Mouse (Mus musculus) kidney, adult 9 months (tissue): ENCODE measurements around the gene Mfsd5.

Source experiments
- DNase-seq: peaks from one replicate; pipeline ENCODE4 v3.0.0; 2022

Gene Mfsd5

DNA sequence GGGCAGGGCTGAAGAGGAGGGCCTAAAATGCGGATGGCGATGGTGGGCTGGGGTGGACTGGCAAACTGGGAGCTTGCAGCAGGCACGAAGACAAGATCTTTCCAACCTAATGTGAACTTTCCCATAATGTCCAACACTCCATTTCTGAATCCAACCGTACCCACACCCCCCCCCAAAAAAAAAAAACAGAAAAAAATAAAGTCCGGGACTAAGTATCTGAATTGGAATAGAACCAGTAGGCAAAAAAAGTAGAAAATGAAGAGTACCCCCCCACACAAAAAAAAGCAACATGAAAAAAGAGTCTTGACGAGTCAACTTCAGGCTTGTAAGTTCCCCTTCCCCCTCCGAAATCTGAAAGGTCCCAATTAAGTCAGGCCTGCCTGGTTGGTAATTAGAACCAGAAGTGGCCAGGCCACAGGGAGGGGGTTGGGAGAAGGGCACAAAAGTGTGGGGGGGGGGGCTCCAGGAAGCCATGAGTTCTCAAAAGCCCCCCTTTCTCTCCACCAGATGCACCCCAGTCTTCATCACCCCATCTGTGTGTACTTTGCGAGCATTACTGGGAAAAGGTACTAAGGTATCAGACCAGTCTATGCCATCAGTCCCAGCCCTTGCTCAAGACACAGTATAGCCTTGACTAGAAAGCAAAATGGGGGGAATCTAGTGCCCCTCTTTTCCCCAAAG is 31.0 kb upstream of the Mfsd5 start:
- DNase-seq: no peak

DNA sequence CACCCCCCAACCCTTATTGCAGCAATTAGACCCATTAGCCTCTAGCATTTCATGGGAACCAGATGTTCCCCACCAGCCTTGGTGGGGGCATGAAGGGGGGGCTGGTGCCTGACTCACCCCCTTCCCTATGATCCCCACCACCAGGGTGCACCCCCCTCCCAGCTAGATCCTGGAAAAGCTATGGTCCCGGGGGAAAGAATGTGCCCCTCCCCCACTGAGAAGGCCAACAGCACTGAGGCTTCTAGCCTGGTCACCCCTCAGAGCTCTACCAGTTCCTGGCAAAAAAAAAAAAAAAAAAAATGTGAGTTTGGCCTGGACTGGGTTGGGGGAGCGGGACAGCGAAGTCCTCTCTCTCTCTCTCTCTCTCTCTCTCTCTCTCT is 30.5 kb upstream of the Mfsd5 start:
- DNase-seq: no peak

DNA sequence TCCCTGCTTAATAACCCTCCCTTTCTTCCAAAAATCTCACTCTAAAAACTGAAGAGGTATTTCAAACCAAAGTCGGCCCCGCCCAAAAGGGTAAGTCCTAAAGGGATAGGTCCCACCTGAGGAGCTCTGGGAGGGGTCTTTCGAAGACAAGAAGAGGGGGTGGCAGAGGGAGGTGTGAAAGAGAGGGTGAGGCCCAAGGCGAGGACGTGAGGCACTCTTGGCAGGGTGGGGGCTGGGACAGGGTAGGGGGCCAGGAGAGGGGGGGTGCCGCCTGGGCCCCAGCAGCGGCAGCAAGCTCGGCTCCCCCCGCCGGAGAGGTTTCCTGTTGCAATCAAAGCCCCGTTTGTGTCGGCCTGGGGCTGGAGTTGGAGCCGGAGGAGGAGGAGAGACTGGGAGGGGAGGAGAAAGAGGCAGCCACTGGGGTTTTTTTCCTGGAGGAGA is 30.0 kb upstream of the Mfsd5 start:
- no peak for DNase-seq

DNA sequence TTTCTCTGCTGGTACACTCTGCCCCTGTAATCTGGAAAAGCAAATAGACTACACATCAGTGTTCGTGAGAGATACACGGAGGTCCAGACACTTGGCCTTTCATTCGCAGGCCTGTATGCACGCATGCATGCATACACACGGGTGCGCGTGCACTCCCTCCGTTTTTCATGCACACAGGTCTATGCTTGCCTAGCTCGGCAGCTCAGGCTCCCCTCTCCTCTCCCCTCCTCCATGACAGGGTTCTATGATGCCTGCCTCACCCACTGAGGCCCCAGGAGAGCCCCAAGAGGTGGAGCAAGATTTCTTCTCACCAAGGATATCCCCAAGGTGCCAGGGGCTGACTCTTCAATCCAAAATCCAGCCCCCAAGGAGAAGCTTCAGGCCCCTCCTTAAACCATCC is 29.3 kb upstream of the Mfsd5 start:
- DNase-seq: no peak

DNA sequence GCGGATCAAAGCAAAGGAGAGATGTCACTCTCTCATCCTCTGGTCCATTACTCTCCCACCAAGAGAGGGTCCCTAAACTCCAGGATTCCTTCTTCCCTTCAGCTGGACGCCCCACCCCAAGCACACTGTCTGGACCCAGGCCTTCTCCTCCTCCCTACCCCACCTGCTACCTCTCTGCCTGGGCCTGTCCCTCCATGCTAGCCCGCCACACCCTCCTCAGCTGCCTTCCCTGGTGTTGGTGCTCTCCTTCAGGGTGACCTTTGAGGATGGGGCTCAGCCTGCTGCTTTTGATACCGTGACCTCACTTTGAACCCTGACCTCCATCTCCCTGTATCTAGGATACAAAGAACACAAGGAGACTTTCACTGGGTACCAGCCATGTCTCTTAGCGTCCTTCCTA is 28.7 kb upstream of the Mfsd5 start:
- no peak for DNase-seq

DNA sequence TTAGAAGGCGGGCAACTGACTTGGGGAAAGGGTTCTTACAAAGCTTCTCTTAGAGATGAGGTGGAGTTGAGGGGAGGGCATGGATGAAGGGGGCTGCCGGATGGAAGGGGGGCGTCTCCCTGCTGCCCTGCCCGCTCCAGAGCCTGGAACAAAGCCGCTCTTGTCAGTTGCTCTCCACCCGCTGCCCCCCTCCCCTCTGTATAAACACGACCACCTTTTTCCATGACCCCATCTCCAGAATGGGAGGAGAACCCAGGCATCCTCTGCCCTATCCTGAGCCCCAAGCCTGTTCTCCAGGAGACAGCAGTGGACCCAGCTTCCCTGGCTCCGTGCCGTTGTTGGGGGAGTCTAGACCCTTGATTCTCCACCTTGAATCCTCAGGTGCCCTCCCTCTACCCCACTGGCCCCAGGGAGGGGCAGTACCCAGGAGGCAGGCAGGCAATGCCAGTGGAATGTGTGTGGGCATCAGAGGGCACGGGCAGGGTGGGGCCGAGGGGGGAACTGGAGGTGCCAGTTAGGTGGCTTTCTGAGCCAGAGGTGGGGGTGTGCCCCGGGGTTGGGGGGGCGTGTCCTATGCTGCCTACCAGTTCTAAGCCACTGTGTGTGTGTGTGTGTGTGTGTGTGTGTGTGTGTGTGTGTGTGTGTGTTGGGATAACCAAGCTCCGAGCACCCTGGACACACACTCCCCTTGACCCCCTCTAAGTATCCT is 23.6 kb upstream of the Mfsd5 start:
- peak; percentile 52 for DNase-seq

DNA sequence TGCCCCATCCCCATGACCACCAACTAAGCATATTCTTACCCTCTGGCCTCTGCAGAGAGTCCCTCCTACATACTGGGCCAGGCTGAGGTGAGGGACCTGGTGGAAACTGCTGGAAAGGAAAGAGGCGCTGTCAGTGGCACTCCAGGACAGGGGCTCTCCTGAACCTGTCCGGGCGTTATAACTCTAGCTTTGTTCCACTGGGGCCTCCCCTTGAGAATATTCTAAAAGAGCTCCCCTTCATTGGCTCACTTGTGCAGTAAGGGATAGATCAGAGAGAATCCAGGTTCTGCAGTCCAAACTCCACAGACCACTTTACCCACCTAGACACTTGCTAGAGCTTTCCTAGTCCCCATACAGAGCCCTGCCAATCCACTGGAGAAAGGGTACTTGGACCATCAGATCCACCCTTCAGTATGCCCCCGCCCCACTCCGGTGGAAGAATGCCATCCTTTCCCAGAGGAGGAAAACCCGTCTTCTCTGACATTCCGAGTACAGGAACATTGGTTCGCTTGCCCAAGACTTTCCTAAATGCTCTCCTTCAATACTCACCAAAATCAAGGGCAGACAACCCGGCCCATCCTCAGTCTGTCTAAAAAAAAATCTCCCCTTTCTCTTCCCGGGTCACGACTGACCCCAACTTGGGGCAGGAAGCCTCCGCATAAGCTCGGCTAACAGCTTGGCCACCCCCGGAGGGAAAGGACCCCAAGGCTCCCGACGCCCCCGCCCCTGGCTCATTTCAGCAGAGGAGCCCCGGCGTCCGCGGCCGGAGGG is 22.6 kb upstream of the Mfsd5 start:
- no peak for DNase-seq

DNA sequence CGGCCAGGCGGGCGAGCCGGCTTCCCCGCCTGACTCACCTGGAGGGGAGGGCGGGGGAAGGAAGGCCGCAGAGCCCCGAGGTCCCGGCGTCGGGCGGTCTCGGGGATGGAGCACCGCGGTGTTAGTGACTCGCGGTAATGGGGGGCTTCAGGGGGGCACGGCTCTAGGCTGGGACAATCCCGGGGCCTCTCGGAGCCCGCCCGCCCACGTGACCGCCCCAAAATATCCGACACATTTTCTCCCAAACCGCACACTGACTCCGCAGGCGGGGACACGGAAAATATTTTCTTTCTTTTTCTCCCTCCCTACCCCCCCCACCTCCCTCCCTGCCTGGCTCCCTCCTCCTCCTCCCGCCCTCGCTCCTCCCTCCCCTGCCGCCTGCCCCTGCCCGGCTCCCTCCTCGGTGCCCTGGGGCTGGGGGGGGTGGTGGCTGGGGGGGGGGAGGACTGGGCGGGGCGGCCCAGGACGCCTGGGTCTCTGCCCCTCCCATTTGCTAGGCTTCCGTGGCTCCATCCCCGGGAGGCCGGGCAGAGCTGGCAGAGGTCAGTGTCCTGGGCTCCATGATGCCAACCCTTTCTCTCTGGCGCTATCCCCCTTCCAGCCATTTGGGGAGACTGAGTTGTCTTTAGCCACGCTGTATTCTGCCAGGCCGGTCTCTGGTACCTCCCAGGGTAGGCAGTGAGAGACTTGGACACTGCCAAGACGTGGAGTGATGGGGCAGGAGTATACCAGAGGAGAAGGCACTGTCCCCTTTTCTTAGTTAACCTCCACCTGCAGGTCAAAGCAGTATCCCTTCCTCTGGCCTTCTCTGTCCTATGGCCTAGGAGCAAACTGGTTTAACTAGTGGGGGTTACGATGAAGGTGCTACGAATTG is 21.8 kb upstream of the Mfsd5 start, which contains the start of gene Rarg:
TSS of gene Rarg (minus strand) at position 316 of the 874 bp plus-strand sequence.
- peak; percentile 52 for DNase-seq

DNA sequence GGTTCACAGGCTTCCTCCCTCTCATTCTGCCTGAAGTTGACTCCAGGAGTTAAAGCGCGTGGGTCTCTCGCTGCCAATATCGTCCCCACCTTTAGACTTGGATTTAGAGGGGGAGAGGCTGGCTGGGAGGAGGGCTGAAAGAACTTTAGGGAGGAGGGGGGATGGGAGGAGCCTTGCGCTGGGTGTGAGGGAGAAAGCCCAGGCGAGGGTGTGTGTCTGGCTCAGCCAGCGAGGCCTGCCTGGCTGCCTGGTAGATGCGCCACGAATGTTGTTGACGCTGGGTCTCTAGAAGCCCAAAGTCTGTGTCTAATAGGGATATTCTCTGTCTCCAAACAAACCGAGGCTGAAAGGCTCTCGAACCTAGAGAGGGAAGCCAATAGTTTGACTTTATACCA is 21.2 kb upstream of the Mfsd5 start:
- peak; percentile 52 for DNase-seq

DNA sequence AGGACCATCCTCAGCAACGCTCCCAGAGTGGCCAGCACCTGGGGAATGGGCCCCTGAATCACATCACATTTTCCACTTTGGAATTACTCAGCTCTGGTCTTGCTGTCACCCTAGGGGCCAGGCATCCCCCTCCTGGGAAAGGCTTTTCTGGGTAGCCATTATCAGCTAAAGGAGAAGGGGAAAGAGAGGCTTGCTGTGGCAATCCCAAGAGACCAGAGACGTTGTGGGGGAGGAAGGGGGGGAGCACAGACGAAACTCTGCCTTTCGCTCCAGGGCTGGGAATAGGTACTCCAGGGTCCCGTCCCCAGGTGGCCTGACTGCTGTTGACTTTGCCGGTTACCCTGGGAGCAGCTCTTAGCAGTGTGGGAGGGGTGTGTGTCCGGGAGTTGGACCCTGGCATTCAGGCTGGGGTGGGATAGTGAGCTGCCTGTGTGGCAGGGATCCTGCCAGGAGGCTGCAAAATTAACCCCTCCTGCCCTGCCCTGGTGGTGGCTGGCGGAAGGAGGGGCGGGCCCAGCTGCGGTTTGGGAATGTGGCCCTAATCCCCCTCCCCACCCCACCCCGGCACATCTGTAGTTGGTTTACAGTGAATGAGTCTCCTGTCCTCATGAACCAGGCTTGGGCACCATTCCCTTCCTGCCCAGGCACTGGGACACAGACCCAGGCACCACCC is 20.5 kb upstream of the Mfsd5 start:
- DNase-seq: no peak

DNA sequence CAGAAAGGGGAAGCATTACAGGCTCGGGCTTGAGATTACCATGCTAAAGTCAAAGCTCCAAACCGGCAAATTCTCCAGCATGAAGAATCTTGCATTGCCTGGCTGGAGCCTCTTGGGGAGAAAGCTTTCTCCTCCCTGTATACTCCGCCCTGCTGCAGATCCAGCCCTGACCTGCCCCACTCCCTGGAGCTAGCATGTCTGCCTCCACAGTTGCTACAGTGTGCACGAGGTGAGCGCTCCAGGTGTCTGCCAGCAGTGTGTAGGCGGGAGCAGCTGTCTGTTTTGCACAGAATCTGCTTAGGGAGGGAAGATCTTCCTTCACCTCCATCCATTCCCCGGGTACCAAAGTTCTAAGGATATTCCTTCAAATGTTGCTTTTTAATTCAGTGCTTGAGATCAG is 16.7 kb upstream of the Mfsd5 start:
- no peak for DNase-seq

DNA sequence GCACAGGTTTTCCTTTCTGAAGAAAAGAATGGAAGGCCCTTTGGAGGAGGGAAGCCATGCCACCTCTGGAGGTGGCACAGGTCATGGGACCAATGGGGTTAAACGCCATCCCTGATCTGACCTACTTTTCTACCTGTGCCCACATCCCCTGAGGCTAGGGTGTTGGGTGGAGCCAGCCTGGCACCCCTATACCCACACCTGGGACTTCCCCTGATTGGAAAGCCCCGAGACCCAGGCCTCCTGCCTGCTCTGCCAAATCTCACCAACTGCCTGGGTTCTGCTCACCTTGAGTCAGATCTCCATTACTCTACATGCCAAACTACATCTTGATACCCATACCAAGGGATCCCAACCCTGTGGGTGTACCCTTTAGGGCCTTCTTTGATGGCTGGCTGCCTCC is 16.2 kb upstream of the Mfsd5 start:
- DNase-seq: no peak

DNA sequence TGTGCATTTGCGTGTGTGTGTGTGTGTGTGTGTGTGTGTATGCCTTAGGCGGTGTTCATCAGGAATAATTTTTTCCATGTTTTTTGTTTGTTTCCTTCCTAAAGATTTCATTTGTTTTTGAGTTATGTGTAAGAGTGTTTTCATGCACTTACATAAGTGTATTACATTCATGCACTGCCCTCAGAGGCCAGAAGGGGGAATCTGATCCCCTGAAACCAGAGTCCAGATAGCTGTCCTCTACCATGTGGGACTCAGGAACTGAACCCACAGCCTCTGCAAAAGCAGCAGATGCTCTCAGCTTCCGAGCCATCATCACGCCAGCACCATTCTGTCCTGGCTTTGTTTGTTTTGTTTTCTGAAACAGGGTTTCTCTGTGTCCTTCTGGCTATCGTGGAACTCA is 13.7 kb upstream of the Mfsd5 start:
- no peak for DNase-seq

DNA sequence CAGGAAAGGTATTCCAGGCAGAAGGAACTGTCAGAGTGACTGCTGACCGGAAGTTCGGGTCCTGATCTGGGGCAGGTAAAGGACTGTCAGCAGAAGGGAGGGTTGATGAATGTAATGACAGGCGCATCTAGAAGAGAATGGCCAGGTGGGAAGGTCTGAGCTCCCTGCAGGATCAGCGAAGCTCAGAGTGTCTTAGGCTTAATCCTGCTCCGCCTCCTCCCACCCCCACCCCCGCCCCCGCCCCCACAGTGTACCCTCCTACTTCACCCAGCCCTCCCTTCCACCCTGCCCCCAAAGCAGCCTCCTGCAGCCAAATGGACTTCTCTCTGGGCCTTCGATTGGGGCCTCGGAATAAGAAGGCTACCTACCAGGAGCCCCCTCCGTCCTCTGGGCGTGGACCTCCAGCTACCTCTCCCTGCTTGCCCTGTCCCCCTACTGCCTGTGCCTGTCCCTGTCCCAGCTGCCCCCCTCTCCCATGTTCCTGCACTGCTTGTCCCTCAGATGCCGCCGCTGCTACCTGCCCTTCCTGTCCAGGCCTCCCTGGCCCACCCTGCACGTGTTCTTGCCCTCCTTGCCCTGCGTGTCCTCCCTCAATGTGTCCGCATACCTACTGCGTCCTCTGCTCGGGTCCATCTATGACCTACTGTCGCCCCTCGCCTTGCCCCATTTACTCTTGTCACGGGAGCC is 8.8 kb upstream of the Mfsd5 start, which contains the start of gene Gm9918:
TSS of gene Gm9918 (plus strand) at position 290 of the 687 bp plus-strand sequence.
- DNase-seq: no peak

DNA sequence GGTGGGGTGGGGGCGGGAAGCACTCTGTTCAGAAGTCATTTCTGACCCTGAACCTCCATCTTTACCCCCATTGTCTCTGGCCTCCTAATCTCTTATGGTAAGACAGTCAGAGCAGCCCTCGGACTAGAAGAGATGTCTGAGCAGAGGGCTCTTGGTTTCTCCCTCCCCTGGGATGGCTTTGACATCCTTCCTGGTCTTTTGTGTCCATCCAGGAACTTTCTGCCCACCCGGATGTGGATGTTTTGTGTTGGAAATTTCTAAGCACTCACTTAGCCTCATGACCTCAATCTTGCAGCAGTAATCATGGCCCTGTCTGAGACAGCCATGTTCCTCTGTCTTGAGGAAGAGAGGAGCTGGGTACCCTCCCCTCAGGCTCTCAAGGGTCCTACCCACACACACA is 7.8 kb upstream of the Mfsd5 start:
- DNase-seq: no peak

DNA sequence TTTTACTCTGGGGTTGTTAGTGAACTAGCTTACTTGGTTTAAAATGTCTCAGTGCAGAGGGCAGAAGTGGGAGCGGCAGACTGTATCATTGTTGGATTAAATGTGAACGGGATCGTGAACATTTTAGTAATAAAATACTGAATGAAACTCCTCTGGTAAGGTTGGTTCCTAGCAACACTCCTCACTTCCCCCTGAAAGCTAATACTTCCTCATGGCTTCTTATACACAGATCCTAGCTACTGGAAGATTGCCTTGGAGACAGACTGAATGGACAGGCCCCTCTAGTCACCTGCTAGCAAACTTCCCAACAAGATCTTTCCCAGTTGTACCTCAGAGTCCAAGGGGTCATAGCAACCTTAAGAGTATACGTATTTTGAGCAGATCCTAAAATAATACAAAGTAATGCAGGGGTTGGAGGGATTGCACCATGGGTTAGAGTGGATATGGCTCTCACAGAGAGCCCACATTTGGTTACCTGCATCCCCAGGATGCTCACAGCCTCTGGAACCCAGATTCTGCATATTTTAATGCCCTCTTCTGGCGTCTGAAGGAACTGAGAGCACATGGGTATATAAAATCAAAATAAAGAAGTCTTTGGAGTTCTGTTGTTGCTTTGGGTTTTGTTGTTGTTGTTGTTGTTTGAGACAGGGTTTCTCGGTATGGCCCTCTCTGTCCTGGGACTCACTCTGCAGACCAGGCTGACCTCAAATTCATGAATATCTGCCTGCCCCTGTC is 5.1 kb upstream of the Mfsd5 start:
- DNase-seq: no peak

DNA sequence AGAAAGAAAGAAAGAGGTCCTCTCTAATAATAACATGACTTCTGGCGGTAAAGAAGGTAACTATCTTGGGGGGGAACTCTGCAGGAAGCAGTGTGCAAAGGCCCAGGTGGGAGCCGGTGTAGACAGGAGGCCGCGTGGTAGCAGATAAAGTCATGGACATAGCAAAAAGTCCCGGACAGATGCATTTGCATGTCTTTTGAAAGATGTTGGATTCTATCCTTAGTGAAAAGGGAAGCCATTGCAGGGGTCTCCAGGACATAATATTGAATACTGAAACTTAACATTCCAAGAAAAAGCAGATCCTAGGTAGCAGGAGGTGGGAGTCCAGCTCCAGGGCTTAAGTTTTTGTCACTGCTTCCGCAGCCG is 545 bp upstream of the Mfsd5 start:
- no peak for DNase-seq

DNA sequence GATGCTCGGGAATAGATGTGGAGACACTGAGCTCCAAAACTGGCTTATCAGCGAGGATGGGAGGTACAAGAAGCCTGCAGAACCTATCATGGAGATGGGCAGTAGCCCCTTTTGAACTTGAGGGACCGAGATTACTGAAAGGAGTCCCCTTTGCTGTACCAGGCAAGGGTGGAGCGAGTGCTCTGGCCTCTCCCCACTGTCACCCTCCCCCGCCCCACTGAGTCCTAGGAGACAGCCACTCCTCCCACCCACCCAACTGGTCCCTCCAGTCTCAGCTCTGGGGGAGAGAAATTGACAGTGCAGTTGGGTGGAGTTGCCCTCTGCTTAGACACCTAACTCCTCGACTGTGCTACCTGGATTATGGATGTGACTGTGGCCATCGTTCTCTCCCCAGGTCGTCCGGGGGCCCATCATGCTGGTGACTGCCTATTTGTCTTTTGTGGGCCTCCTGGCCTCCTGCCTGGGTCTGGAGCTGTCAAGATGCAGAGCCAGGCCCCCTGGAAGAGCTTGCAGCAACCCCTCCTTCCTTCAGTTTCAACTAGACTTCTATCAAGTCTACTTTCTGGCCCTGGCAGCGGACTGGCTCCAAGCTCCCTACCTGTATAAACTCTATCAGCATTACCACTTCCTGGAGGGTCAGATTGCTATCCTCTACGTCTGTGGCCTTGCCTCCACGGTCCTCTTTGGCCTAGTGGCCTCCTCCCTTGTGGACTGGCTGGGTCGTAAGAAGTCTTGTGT is 698 bp downstream of the Mfsd5 start:
- DNase-seq: no peak

DNA sequence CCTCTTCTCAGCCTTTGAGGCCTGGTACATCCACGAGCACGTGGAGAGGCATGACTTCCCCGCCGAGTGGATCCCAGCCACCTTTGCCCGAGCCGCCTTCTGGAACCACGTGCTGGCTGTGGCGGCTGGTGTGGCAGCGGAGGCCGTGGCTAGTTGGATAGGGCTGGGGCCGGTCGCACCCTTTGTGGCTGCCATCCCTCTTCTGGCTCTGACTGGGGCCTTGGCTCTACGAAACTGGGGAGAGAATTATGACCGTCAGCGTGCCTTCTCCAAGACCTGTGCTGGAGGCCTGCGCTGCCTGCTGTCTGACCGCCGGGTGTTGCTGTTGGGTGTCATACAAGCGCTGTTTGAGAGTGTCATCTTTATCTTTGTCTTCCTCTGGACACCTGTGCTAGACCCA is 1.4 kb downstream of the Mfsd5 start:
- DNase-seq: no peak
